16 mouse cellular contexts compared by ENCODE assay signal in genomic region chr16:93285191-93285590, GRCm38 (mm10).
"Had no signal": no experiment of that assay in that cellular context is flagged by ENCODE, and none has a peak within 500 bp of the region (broad histone marks: within the 10 kb centered on the region; RNA-seq: fewer than 3 reads in every experiment).

No protein-coding gene starts in this region.

- DNase-seq: heart, postnatal 10 days; heart, postnatal 14 days; heart, postnatal 36 days; heart, postnatal 4 days; kidney, adult 11 months; kidney, adult 18-20 months; kidney, adult 2 months; kidney, adult 8-10 months; kidney, adult 9 months; kidney, postnatal 10 days; kidney, postnatal 14 days; kidney, postnatal 25 days; kidney, postnatal 36 days; kidney, postnatal 4 days; layer of hippocampus, adult 9-11 months; layer of hippocampus, postnatal 36 days had no signal
